Mouse (Mus musculus) intestine, postnatal 0 days (tissue): Measurements from ENCODE around the gene Piwil4. TPM values are rescaled to one million over a fixed set of nuclear protein-coding genes. Genes with fewer than 3 reads are reported as not detected.
A peak's percentile ranks its signal among the peaks of the same experiment; 100 is the strongest.

Experiments used
- ATAC-seq: fragments of 200-750 bp; cut with Nextera tagmentation; 2 replicates; pipeline ENCODE4 v1.8.0; 2017; ENCODE audit warnings: mild to moderate bottlenecking, moderate TSS enrichment, moderate library complexity
- H3K27ac ChIP-seq: fragments of 300-500 bp; sonication (generic); 2 replicates; pipeline ENCODE4 v1.5.1; 2014; ENCODE audit warnings: mild to moderate bottlenecking, low read depth, low read length, moderate library complexity
- H3K27me3 ChIP-seq: fragments of 300-500 bp; sonication (generic); replicated peaks from 2 replicates; pipeline ENCODE4 v1.6.1; 2014; ENCODE audit warnings: low read length, mixed read lengths; ENCODE audit not compliant: control insufficient read depth, insufficient read depth
- H3K36me3 ChIP-seq: fragments of 300-500 bp; sonication (generic); 2 replicates; pipeline ENCODE4 v1.6.1; 2014; ENCODE audit warnings: mild to moderate bottlenecking, moderate library complexity; ENCODE audit not compliant: control insufficient read depth, insufficient read depth
- H3K4me1 ChIP-seq: fragments of 300-500 bp; sonication (generic); replicated peaks from 2 replicates; pipeline ENCODE4 v1.6.1; 2014; ENCODE audit warnings: antibody characterized with exemption, low read length, mixed read lengths; ENCODE audit not compliant: control insufficient read depth, insufficient read depth
- H3K4me2 ChIP-seq: fragments of 300-500 bp; sonication (generic); replicated peaks from 2 replicates; pipeline ENCODE4 v1.6.1; 2014; ENCODE audit warnings: low read depth, mild to moderate bottlenecking, moderate library complexity
- H3K4me3 ChIP-seq: fragments of 300-500 bp; sonication (generic); 2 replicates; pipeline ENCODE4 v1.5.1; 2014; ENCODE audit warnings: low read depth, low read length
- H3K9ac ChIP-seq: fragments of 300-500 bp; sonication (generic); 2 replicates; pipeline ENCODE4 v1.6.1; 2014; ENCODE audit warnings: mild to moderate bottlenecking, low read depth, low read length
- H3K9me3 ChIP-seq: fragments of 300-500 bp; sonication (generic); 2 replicates; pipeline ENCODE4 v1.6.1; 2016; ENCODE audit warnings: mixed run types; ENCODE audit not compliant: control insufficient read depth
- CTCF ChIP-seq: sonication (generic); IDR thresholded peaks from 2 replicates; pipeline ENCODE4 v1.5.1; 2016; ENCODE audit warnings: low read depth, mild to moderate bottlenecking, control low read depth, antibody characterized with exemption, moderate library complexity
- WGBS: fragments of 180-500 bp; shearing (Covaris S2); extraction: QIAGEN DNeasy Blood & Tissue Kit; methylation state at CpG from one replicate; pipeline ENCODE4 v1.1.7; 2014; 5-methylcytosine and 5-hydroxymethylcytosine counted together
- polyA plus RNA-seq: library from polyadenylated mRNA; unstranded; fragments of >200 nt; fragmentation: Nextera tagmentation; extraction: Ambion mirVana; gene quantifications from 2 replicates; pipeline ENCODE4 v1.2.1, GENCODE M21; 2015

Piwil4 gene
- polyA plus RNA-seq, 1 experiment from 2014 or later, result 0.17 TPM

GRCm38 (mm10) chr9:14730941-14731541 is 9.5 kb downstream of the Piwil4 start:
- Histone ChIP-seq H3K4me1 (no peaks in the 10 kb centered on the region), H3K36me3 (no peaks in the 10 kb centered on the region), H3K9ac (no peak overlapping the region), H3K4me3 (no peak overlapping the region), H3K27me3 (no peaks in the 10 kb centered on the region), H3K4me2 (no peak overlapping the region), H3K27ac (no peak overlapping the region), H3K9me3 (no peaks in the 10 kb centered on the region)
- TF ChIP-seq CTCF, result no peak
- WGBS, result 31% methylated on average over 9 of the region's 9 CpGs
- peak; percentile 49 for ATAC-seq

DNA sequence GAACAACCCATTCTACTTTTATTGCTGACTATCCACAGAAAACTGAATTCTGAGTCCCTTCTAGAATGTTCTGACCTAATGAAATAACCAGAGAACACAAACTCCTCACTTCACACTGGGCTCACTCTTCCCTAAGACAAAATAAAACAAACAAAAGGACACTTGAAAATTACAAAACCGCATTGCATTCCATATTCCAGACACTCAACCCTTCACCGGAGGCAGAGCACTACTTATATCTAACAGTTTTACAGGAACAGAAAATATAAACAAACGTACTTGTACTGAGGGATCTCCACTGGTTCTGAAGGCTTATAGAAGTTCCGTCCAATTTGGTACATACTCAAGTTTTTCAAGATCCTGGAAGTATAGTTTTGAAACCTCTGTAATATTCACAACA is 12.2 kb downstream of the Piwil4 start:
- no peaks in the 10 kb centered on the region for H3K4me1 ChIP-seq
- no peak overlapping the region for H3K4me2 ChIP-seq
- no peaks in the 10 kb centered on the region for H3K9me3 ChIP-seq
- 69% methylated on average over 4 of the region's 4 CpGs for WGBS
- H3K36me3 ChIP-seq, result no peaks in the 10 kb centered on the region
- no peaks in the 10 kb centered on the region for H3K27me3 ChIP-seq
- no peak overlapping the region for H3K4me3 ChIP-seq
- no peak overlapping the region for H3K27ac ChIP-seq
- no peak for TF ChIP-seq CTCF
- H3K9ac ChIP-seq, result no peak overlapping the region
- no peak for ATAC-seq

DNA sequence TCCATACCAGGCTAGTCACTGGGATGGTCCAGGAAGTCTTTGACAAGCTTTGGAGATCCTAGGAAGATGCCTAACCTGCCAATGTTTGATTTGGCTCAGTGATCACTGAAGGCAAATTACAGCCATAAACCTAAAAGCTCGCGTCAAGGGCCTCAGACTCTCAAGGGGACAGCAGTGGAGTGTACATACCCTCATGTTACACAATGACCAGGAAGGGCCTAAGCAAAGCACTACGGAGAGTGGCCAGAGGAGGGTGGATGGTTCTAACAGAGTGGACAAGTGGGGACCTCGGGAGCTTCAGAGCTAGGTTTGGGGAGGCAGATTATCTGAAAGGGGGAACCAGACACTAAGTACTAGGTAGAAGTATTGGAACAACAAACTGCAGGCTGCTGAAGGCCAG is 13.9 kb downstream of the Piwil4 start:
- Histone ChIP-seq H3K4me3 (no peak overlapping the region), H3K4me2 (no peak overlapping the region), H3K9me3 (no peaks in the 10 kb centered on the region), H3K27ac (no peak overlapping the region), H3K9ac (no peak overlapping the region), H3K27me3 (no peaks in the 10 kb centered on the region), H3K4me1 (no peaks in the 10 kb centered on the region), H3K36me3 (no peaks in the 10 kb centered on the region)
- 54% methylated on average over 4 of the region's 4 CpGs for WGBS
- ATAC-seq, result no peak
- no peak for TF ChIP-seq CTCF

- no peak for ATAC-seq
- H3K4me3 ChIP-seq, result no peak overlapping the region
- 87% methylated on average over 6 of the region's 6 CpGs for WGBS
These were observed 14.5 kb downstream of the Piwil4 start for GRCm38 (mm10) chr9:14726005-14726404.

GRCm38 (mm10) chr9:14724755-14725420 is 15.6 kb downstream of the Piwil4 start:
- Histone ChIP-seq H3K36me3 (no peaks in the 10 kb centered on the region), H3K4me3 (no peak overlapping the region), H3K9ac (no peak overlapping the region), H3K27ac (no peak overlapping the region), H3K4me2 (no peak overlapping the region), H3K4me1 (no peaks in the 10 kb centered on the region), H3K9me3 (no peaks in the 10 kb centered on the region), H3K27me3 (no peaks in the 10 kb centered on the region)
- TF ChIP-seq CTCF, result no peak
- no peak; the same call in 1 of the 2 replicates for ATAC-seq
- 66% methylated on average over 5 of the region's 5 CpGs for WGBS

More at GRCm38 (mm10) chr9:14726005-14726404, 14.5 kb downstream of the Piwil4 start:
- no peaks in the 10 kb centered on the region for H3K36me3 ChIP-seq
- no peak overlapping the region for H3K27ac ChIP-seq
- H3K4me2 ChIP-seq, result no peak overlapping the region
- no peak overlapping the region for H3K9ac ChIP-seq
- H3K9me3 ChIP-seq, result no peaks in the 10 kb centered on the region
- no peak for TF ChIP-seq CTCF
- H3K4me1 ChIP-seq, result no peaks in the 10 kb centered on the region
- no peaks in the 10 kb centered on the region for H3K27me3 ChIP-seq

DNA sequence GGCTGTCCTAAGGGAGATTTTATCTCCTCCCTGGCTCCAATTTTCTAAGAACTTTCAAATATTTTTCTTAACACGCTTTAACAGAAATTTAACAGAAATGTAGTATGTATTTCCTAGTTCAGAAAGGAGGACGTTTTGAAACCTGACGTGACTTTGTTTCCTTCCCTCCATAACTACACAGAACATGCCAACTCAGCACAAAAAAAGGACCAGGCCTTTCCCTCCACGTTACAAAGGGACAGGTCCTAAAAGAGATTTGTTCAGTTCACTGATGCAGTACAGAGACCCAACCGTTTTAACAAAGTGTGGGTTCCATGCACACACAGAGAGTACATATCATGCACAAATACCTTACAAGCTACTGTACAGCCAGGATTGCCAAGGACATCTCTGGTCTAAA is 18.9 kb downstream of the Piwil4 start:
- no peak for ATAC-seq

More for the DNA sequence above, 18.9 kb downstream of the Piwil4 start:
- Histone ChIP-seq H3K27me3 (no peaks in the 10 kb centered on the region), H3K9me3 (no peaks in the 10 kb centered on the region), H3K4me3 (no peak overlapping the region), H3K9ac (no peak overlapping the region), H3K27ac (no peak overlapping the region), H3K4me1 (no peaks in the 10 kb centered on the region), H3K36me3 (no peaks in the 10 kb centered on the region), H3K4me2 (no peak overlapping the region)
- no peak for TF ChIP-seq CTCF
- 83% methylated on average over 5 of the region's 5 CpGs for WGBS
